Mouse (Mus musculus) heart, adult 2 months (tissue): ENCODE results near the gene Fat3.

Experiments used
- CTCF ChIP-seq: fragments of 200-600 bp; IDR thresholded peaks from 2 replicates; pipeline ENCODE4 v1.8.1; 2022; ENCODE audit warnings: antibody characterized with exemption, mild to moderate bottlenecking, moderate library complexity
- EP300 ChIP-seq: fragments of 200-500 bp; IDR thresholded peaks from 2 replicates; pipeline ENCODE4 v1.6.1; 2011; ENCODE audit warnings: low read depth, low read length, control low read depth; ENCODE audit not compliant: insufficient read depth
- POLR2A ChIP-seq: fragments of 200-500 bp; IDR thresholded peaks from 2 replicates; pipeline ENCODE4 v1.6.1; 2011; ENCODE audit warnings: mild to moderate bottlenecking, low read depth, low read length, control low read depth; ENCODE audit not compliant: insufficient read depth

DNA sequence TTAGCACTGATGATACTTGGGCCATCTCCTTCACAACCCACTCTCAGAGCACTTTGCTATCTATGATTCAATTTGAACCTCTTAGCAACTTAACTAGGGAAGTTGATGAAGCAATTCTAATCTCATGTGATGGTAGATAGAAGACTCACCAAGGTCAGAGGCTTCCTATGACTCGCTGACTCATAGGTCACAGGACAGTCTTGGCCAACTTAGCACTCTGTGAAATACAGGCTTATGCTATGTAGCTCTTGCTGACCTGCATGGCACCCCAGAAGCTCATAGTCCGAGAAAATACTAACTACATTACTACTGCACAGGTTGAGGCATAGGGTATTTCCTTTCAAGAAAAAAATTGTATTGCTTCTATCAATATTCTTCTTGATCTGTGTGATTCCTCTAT, 454.4 kb downstream of the Fat3 start:
- TF ChIP-seq POLR2A (no peak), CTCF (no peak), EP300 (no peak)
